Mouse (Mus musculus) cerebellum, adult 2 months (tissue): ENCODE data around the gene Slco1a5.

Source experiments
- CTCF ChIP-seq: fragments of 200-500 bp; IDR thresholded peaks from 2 replicates; pipeline ENCODE4 v1.5.1; 2011; ENCODE audit warnings: low read depth, mild to moderate bottlenecking, control low read depth, low read length, moderate library complexity, borderline replicate concordance; ENCODE audit not compliant: insufficient read depth
- POLR2A ChIP-seq: fragments of 200-500 bp; IDR thresholded peaks from 2 replicates; pipeline ENCODE4 v1.6.1; 2011; ENCODE audit warnings: low read length, control low read depth, borderline replicate concordance; ENCODE audit not compliant: insufficient read depth

DNA sequence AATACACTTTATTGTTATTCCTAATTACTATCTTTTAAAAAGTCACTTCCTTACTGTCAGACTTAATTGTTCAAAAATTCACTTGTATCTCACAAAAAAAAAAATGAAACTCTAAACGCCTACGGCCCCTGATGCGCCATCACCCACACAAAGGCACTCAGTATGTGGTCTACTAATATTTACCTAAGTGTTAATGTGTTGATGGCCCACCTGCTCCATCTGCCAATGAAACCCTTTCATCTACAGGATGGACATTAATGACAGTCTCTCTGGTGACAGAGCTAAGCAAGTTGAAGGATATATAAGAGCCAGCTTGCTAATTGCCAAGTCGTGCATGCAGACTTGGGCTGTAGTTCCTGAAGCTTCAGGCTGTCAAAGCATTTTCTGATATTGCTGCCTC, 24.7 kb downstream of the Slco1a5 start, which contains the start of gene Iapp:
- no peak for TF ChIP-seq POLR2A
- TF ChIP-seq CTCF: no peak
